In the genomic region with DNA sequence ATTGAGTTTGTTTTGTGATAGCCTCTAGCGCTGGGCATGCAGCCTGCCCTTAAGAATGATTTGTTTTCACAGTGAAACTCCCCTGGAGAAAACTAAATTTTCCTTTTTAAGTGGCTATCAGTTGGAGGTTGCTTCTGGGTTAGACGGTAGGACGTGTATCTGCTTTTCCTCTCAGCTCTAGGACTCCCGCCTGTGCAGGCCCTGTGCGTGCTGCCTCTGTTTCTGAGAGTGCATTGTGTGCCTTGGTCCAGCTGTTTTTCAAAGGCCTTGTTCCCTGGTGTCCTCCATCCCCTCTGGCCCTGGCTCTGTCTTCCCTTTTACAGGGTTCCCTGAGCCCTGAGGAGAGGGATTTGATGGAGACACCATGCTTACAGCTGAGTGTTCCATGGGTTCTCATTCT, we compare ENCODE assay signal across 24 mouse cellular contexts. TPM values are rescaled to one million over a fixed set of nuclear protein-coding genes. Genes with fewer than 3 reads are reported as not detected.
DNase-seq lines count a peak whose midpoint lies in the region; ATAC-seq and TF ChIP-seq lines count a peak whose summit lies in the region.
"Had no signal": no experiment of that assay in that cellular context is flagged by ENCODE, and none has a peak within 500 bp of the region (broad histone marks: within the 10 kb centered on the region; RNA-seq: fewer than 3 reads in every experiment).

No protein-coding gene starts in this region.

- no peak for TF ChIP-seq CTCF in kidney, postnatal 0 days (IDR thresholded peaks at IDR 0.05; ENCODE audit: low read depth)
- no peak for TF ChIP-seq CTCF in stomach, postnatal 0 days (IDR thresholded peaks at IDR 0.05; ENCODE audit: low read depth)

- H3K9ac ChIP-seq in forebrain, embryonic 11.5 days (ENCODE audit: low read length): no peak overlapping the region
- H3K9ac ChIP-seq in heart, embryonic 11.5 days (ENCODE audit: low read depth, low read length): no peak overlapping the region
- no peak overlapping the region for H3K9ac ChIP-seq in kidney, postnatal 0 days (ENCODE audit: low read depth, low read length)
- no peak overlapping the region for H3K9ac ChIP-seq in kidney, embryonic 15.5 days
- no peak overlapping the region for H3K9ac ChIP-seq in stomach, embryonic 15.5 days
- no peak overlapping the region for H3K9ac ChIP-seq in stomach, postnatal 0 days (ENCODE audit: low read length)
- H3K9ac ChIP-seq: forebrain, embryonic 15.5 days; intestine, embryonic 15.5 days; liver, embryonic 14.5 days had no signal

- 59% methylated on average over 5 of the region's 5 CpGs for WGBS in forebrain, embryonic 10.5 days
- WGBS in forebrain, embryonic 11.5 days: 69% methylated on average over 5 of the region's 5 CpGs
- 29% methylated on average over 5 of the region's 5 CpGs for WGBS in heart, embryonic 11.5 days (ENCODE audit: insufficient replicate concordance)
- WGBS in kidney, postnatal 0 days: 64% methylated on average over 5 of the region's 5 CpGs
- WGBS in kidney, embryonic 15.5 days: 54% methylated on average over 5 of the region's 5 CpGs
- WGBS in stomach, embryonic 15.5 days: 62% methylated on average over 5 of the region's 5 CpGs
- WGBS in stomach, postnatal 0 days: 43% methylated on average over 5 of the region's 5 CpGs

- no peak for DNase-seq in forebrain, embryonic 10.5 days (ENCODE audit: extremely low spot score, low spot score)
- DNase-seq in forebrain, embryonic 11.5 days (ENCODE audit: low spot score): no peak
- DNase-seq in heart, postnatal 4 days: no peak
- DNase-seq in kidney, postnatal 0 days (ENCODE audit: low spot score): peak; percentile 3
- no peak for DNase-seq in stomach, postnatal 0 days (ENCODE audit: low spot score)
- DNase-seq: adrenal gland, adult 8-10 months; cerebellum, adult 2 months; cerebellum, postnatal 14 days; kidney, adult 2 months; kidney, postnatal 10 days; layer of hippocampus, postnatal 36 days; left cerebral cortex, postnatal 4 days; liver; lung, adult 2 months; midbrain, embryonic 14.5 days had no signal

- H3K27me3 ChIP-seq in forebrain, embryonic 10.5 days (ENCODE audit: poor library complexity, severe bottlenecking): no peaks in the 10 kb centered on the region
- no peaks in the 10 kb centered on the region for H3K27me3 ChIP-seq in forebrain, embryonic 11.5 days (ENCODE audit: control insufficient read depth, insufficient read depth, low read length)
- no peaks in the 10 kb centered on the region for H3K27me3 ChIP-seq in heart, embryonic 11.5 days (ENCODE audit: control insufficient read depth, insufficient read depth, low read length)
- no peaks in the 10 kb centered on the region for H3K27me3 ChIP-seq in kidney, postnatal 0 days (ENCODE audit: insufficient read depth, low read length)
- H3K27me3 ChIP-seq in kidney, embryonic 15.5 days: no peaks in the 10 kb centered on the region
- no peaks in the 10 kb centered on the region for H3K27me3 ChIP-seq in stomach, embryonic 15.5 days (replicated peaks)
- no peaks in the 10 kb centered on the region for H3K27me3 ChIP-seq in stomach, postnatal 0 days (ENCODE audit: control insufficient read depth, insufficient read depth, low read length)
- H3K27me3 ChIP-seq: forebrain, embryonic 15.5 days; intestine, embryonic 15.5 days had no signal

- TF ChIP-seq EP300 in stomach, postnatal 0 days (optimal IDR thresholded peaks at IDR 0.05): no peak

- no peaks in the 10 kb centered on the region for H3K36me3 ChIP-seq in forebrain, embryonic 10.5 days (replicated peaks)
- H3K36me3 ChIP-seq in forebrain, embryonic 11.5 days (ENCODE audit: control insufficient read depth, insufficient read depth, low read length): no peaks in the 10 kb centered on the region
- no peaks in the 10 kb centered on the region for H3K36me3 ChIP-seq in heart, embryonic 11.5 days (ENCODE audit: control insufficient read depth, insufficient read depth, low read length)
- no peaks in the 10 kb centered on the region for H3K36me3 ChIP-seq in kidney, postnatal 0 days (ENCODE audit: insufficient read depth, low read length)
- no peaks in the 10 kb centered on the region for H3K36me3 ChIP-seq in kidney, embryonic 15.5 days
- no peaks in the 10 kb centered on the region for H3K36me3 ChIP-seq in stomach, embryonic 15.5 days
- no peaks in the 10 kb centered on the region for H3K36me3 ChIP-seq in stomach, postnatal 0 days (ENCODE audit: control insufficient read depth, insufficient read depth, low read length)
- H3K36me3 ChIP-seq: forebrain, embryonic 15.5 days; G1E; intestine, embryonic 15.5 days had no signal

- H3K4me1 ChIP-seq in forebrain, embryonic 10.5 days: peaks cover 17% of the 10 kb centered on the region
- no peaks in the 10 kb centered on the region for H3K4me1 ChIP-seq in forebrain, embryonic 11.5 days (replicated peaks; ENCODE audit: control insufficient read depth, insufficient read depth, low read length)
- peaks cover 15% of the 10 kb centered on the region; the same call in 1 of the 2 replicates for H3K4me1 ChIP-seq in heart, embryonic 11.5 days (ENCODE audit: control insufficient read depth, insufficient read depth, low read length)
- no peaks in the 10 kb centered on the region for H3K4me1 ChIP-seq in kidney, postnatal 0 days (replicated peaks; ENCODE audit: insufficient read depth, low read length)
- H3K4me1 ChIP-seq in kidney, embryonic 15.5 days: no peaks in the 10 kb centered on the region; the same call in 1 of the 2 replicates
- peaks cover 3% of the 10 kb centered on the region; the same call in 1 of the 2 replicates for H3K4me1 ChIP-seq in stomach, embryonic 15.5 days
- no peaks in the 10 kb centered on the region for H3K4me1 ChIP-seq in stomach, postnatal 0 days (replicated peaks; ENCODE audit: control insufficient read depth, insufficient read depth)
- H3K4me1 ChIP-seq: intestine, embryonic 15.5 days had no signal

- no peak overlapping the region for H3K4me2 ChIP-seq in forebrain, embryonic 11.5 days (ENCODE audit: low read depth, low read length, severe bottlenecking)
- no peak overlapping the region for H3K4me2 ChIP-seq in heart, embryonic 11.5 days
- no peak overlapping the region for H3K4me2 ChIP-seq in kidney, postnatal 0 days (ENCODE audit: low read length)
- H3K4me2 ChIP-seq in kidney, embryonic 15.5 days: no peak overlapping the region
- no peak overlapping the region for H3K4me2 ChIP-seq in stomach, embryonic 15.5 days
- H3K4me2 ChIP-seq in stomach, postnatal 0 days (replicated peaks; ENCODE audit: low read depth): no peak overlapping the region
- H3K4me2 ChIP-seq: forebrain, embryonic 15.5 days; intestine, embryonic 15.5 days had no signal

- no peak for ATAC-seq in forebrain, embryonic 11.5 days (replicated peaks; ENCODE audit: low FRiP score)
- ATAC-seq in heart, embryonic 11.5 days (replicated peaks; ENCODE audit: insufficient number of reproducible peaks, low FRiP score, low TSS enrichment): peak; percentile 26
- no peak for ATAC-seq in kidney, postnatal 0 days (replicated peaks; ENCODE audit: low FRiP score, low read depth)
- ATAC-seq in kidney, embryonic 15.5 days (replicated peaks; ENCODE audit: low FRiP score): no peak
- peak; percentile 34; the same call in 1 of the 2 replicates for ATAC-seq in stomach, embryonic 15.5 days (ENCODE audit: insufficient read depth, low FRiP score, low read depth)
- ATAC-seq in stomach, postnatal 0 days (ENCODE audit: low FRiP score, low TSS enrichment): no peak
- ATAC-seq: forebrain, embryonic 15.5 days; hindbrain, embryonic 16.5 days; intestine, embryonic 15.5 days had no signal

- H3K4me3 ChIP-seq in forebrain, embryonic 10.5 days: no peak overlapping the region
- H3K4me3 ChIP-seq in forebrain, embryonic 11.5 days (ENCODE audit: low read depth, low read length): no peak overlapping the region
- no peak overlapping the region for H3K4me3 ChIP-seq in heart, embryonic 11.5 days (ENCODE audit: low read depth, low read length)
- no peak overlapping the region for H3K4me3 ChIP-seq in kidney, postnatal 0 days (replicated peaks; ENCODE audit: low read depth, low read length)
- no peak overlapping the region for H3K4me3 ChIP-seq in kidney, embryonic 15.5 days (replicated peaks)
- no peak overlapping the region for H3K4me3 ChIP-seq in stomach, embryonic 15.5 days (replicated peaks)
- no peak overlapping the region for H3K4me3 ChIP-seq in stomach, postnatal 0 days (ENCODE audit: low read depth, low read length)
- H3K4me3 ChIP-seq: forebrain, embryonic 15.5 days; intestine, embryonic 15.5 days had no signal

- no peaks in the 10 kb centered on the region for H3K9me3 ChIP-seq in forebrain, embryonic 10.5 days
- H3K9me3 ChIP-seq in forebrain, embryonic 11.5 days (ENCODE audit: control insufficient read depth, low read length): no peaks in the 10 kb centered on the region
- no peaks in the 10 kb centered on the region for H3K9me3 ChIP-seq in heart, embryonic 11.5 days (replicated peaks; ENCODE audit: control insufficient read depth, low read length)
- no peaks in the 10 kb centered on the region for H3K9me3 ChIP-seq in kidney, postnatal 0 days (replicated peaks; ENCODE audit: low read length)
- H3K9me3 ChIP-seq in kidney, embryonic 15.5 days (replicated peaks): no peaks in the 10 kb centered on the region
- H3K9me3 ChIP-seq in stomach, embryonic 15.5 days: no peaks in the 10 kb centered on the region
- no peaks in the 10 kb centered on the region for H3K9me3 ChIP-seq in stomach, postnatal 0 days (ENCODE audit: control insufficient read depth, low read length)
- H3K9me3 ChIP-seq: forebrain, embryonic 15.5 days; intestine, embryonic 15.5 days had no signal

- 0 out of 2 replicates have a peak overlapping the region, but pooled peaks have one; percentile 20 for H3K27ac ChIP-seq in forebrain, embryonic 10.5 days
- no peak overlapping the region for H3K27ac ChIP-seq in forebrain, embryonic 11.5 days (ENCODE audit: low read depth, low read length)
- H3K27ac ChIP-seq in heart, embryonic 11.5 days (ENCODE audit: low read depth, low read length): peak overlapping the region; percentile 54
- no peak overlapping the region for H3K27ac ChIP-seq in kidney, postnatal 0 days
- H3K27ac ChIP-seq in kidney, embryonic 15.5 days: no peak overlapping the region
- no peak overlapping the region for H3K27ac ChIP-seq in stomach, embryonic 15.5 days
- H3K27ac ChIP-seq in stomach, postnatal 0 days (replicated peaks): no peak overlapping the region
- H3K27ac ChIP-seq: forebrain, embryonic 15.5 days; intestine, embryonic 15.5 days; liver, embryonic 14.5 days had no signal

RNA-seq across cellular contexts. Expression of gene Colgalt2, which starts 58.0 kb away (rescaled TPM):
- 1.2 and 1.5 TPM in 2 replicates for polyA plus RNA-seq in forebrain, embryonic 10.5 days (2016; fragmentation: Nextera tagmentation; extraction: Ambion mirVana)
- polyA plus RNA-seq in forebrain, embryonic 11.5 days (2014; fragmentation: Nextera tagmentation; extraction: Ambion mirVana): 2.1 and 2.2 TPM in 2 replicates
- polyA plus RNA-seq in heart, embryonic 11.5 days (2014; fragmentation: Nextera tagmentation; extraction: Ambion mirVana): 3.5 and 4.5 TPM in 2 replicates
- 1 to 10 TPM; 2.3 to 3.2 TPM for total RNA-seq in heart, postnatal 4 days (2021)
- polyA plus RNA-seq in kidney, postnatal 0 days (2015; fragmentation: Nextera tagmentation; extraction: Ambion mirVana): 3.1 and 3.3 TPM in 2 replicates
- polyA plus RNA-seq in kidney, embryonic 15.5 days (2015; fragmentation: Nextera tagmentation; extraction: Ambion mirVana): 1.5 TPM in 2 replicates
- 1.5 and 1.6 TPM in 2 replicates for polyA plus RNA-seq in stomach, embryonic 15.5 days (2015; fragmentation: Nextera tagmentation; extraction: Ambion mirVana)
- polyA plus RNA-seq in stomach, postnatal 0 days (2015; fragmentation: Nextera tagmentation; extraction: Ambion mirVana): 0.47 and 0.50 TPM in 2 replicates
- total RNA-seq: monocyte, adult 5-6 weeks had no signal
- polyA plus RNA-seq: G1E had no signal

Comparison
In these comparisons a context has a peak if more than half of its experiments do, and no peak if none do; other contexts are left out.
1. H3K27ac ChIP-seq: peak in forebrain, embryonic 10.5 days (single experiment) and heart, embryonic 11.5 days (single experiment); none in forebrain, embryonic 11.5 days (single experiment), kidney, postnatal 0 days (single experiment), kidney, embryonic 15.5 days (single experiment), stomach, embryonic 15.5 days (single experiment) and stomach, postnatal 0 days (single experiment).
2. ATAC-seq: peak in heart, embryonic 11.5 days (single experiment) and stomach, embryonic 15.5 days (single experiment); none in forebrain, embryonic 11.5 days (single experiment), kidney, postnatal 0 days (single experiment), kidney, embryonic 15.5 days (single experiment) and stomach, postnatal 0 days (single experiment).